Mouse (Mus musculus) embryo, embryonic 10.5 days (tissue): Measurements from ENCODE around the gene Rars2.
A peak's percentile ranks its signal among the peaks of the same experiment; 100 is the strongest.
"Not testable (repeated sequence)": the region's sequence is repeated elsewhere in the genome, so short reads cannot be mapped to it uniquely, and the experiment has no call there.

Experiments used
- DNase-seq: peaks from one replicate; pipeline ENCODE4 v3.0.0-alpha.2; 2015; ENCODE audit warnings: low spot score

The Rars2 gene

GRCm38 (mm10) chr4:34614630-34615094 lies at the start of gene Rars2, which contains the start of gene Orc3:
Gene Rars2, plus strand, starts transcription at chr4:34614957.
Gene Orc3, minus strand, starts transcription at chr4:34614944.
- DNase-seq: peak; percentile 91

- DNase-seq: no peak
Measured at GRCm38 (mm10) chr4:34566226-34566625, 48.5 kb upstream of the Rars2 start.

DNA sequence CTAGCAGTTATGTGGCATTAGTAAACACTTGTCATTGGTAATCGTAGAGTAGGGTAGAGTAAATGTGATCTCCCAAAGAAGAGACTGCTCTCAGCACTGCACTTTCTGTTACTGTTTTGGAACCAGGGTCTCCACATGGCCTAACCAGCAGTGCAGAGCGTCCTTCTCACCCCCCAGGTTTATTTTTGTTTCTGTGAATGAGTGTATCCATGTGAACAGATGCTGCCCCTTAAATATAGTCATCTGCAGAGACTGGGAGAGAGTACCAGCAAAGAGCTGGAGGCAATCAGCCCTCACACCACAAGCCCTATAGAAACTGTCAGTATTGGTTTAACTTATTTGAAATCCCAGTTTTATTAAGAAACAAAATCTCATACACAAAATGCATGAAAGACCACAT lies 41.9 kb upstream of the Rars2 start:
- DNase-seq: no peak

GRCm38 (mm10) chr4:34577028-34577427 lies 37.7 kb upstream of the Rars2 start:
- no peak for DNase-seq

DNA sequence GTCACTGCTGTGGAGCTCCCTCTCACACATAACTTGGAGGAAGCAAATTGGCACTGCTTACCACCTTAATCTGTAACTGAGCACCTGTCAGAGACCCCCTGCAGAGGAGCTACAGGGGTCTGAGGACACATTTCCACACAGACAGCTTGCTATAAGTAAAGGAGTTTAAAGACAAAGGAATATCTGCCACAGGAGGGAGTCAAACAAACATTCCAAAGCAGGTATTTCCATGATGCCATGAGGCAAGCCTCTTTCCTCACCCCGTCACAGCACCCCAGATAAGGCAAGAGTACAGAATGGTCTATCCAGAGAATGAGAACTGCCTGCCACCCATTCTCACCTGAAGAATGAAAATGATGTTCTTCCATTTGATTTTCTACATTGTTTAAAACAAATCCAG lies 35.5 kb upstream of the Rars2 start:
- DNase-seq: no peak

- not testable (repeated sequence) for DNase-seq
Measured at GRCm38 (mm10) chr4:34581489-34581888, 33.3 kb upstream of the Rars2 start.

DNA sequence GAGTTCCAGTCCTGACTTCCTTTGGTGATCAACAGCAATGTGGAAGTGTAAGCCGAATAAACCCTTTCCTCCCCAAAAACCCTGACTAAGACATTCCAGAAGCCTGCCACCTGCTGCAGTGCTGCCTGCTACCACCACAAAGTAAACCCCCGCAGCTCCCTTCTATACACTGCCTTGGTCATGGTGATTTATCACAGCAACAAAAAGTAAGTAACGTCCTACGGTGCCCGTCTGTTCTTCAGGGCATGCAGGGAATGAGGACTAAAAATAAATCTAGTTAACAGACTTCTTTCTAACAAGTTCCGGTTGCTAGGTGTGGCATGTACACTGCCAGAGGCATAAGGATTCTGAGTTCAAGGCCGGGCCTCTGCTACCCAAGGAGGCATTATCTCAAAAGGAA lies 32.8 kb upstream of the Rars2 start:
- DNase-seq: no peak

- no peak for DNase-seq
Measured at GRCm38 (mm10) chr4:34582476-34582875, 32.3 kb upstream of the Rars2 start.

GRCm38 (mm10) chr4:34583427-34583826 lies 31.3 kb upstream of the Rars2 start:
- DNase-seq: no peak

GRCm38 (mm10) chr4:34584871-34585607 lies 29.7 kb upstream of the Rars2 start:
- DNase-seq: no peak

DNA sequence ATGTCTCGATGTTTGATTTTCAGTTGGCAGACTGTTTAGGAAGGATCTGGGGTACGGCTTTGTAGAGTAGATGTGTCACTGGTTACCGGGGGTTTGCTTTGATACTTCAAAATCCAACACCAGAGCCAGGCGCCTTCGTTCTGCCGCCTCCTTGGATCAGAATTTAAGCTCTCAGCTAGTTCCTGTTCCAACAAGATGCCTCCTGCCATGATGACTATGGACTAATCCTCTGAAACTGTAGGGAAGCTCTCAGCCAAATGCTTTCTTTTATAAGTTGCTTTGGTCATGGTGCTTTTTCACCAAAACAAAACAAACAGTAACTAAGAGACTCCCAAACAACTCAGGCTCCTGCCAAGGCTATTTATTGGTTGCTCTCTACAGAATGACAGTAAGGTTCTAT lies 11.6 kb upstream of the Rars2 start:
- no peak for DNase-seq

GRCm38 (mm10) chr4:34606658-34607057 lies 8.1 kb upstream of the Rars2 start:
- no peak for DNase-seq

DNA sequence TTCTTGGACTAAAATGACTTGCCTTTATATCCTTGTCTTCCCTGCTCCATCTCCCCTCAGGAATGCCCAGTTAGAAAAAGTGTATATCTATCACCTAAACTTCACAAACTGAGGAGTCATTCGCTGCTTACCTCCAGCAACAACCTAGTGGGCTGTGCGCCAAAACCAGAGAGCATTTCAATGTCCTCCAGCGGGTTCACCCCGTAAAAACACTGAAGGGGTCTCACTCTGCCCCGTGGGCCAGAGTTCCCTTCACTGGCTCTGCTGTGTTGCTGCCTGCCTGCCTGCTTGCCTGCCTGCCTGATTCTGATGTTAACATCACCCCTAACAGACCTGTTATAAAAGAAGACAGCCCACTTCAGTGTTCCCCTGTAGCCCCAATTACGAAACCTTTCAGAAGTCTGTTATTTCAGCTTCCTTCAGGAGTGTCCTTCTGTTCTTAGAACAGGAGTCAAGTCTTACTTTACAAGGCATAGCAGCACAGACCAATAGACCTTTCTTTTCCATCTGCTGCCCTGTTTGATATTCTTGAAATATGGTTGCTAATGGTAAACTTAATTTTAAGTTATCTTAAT lies 1.1 kb upstream of the Rars2 start:
- peak; percentile 5 for DNase-seq

GRCm38 (mm10) chr4:34615303-34615702 lies 546 bp downstream of the Rars2 start:
- no peak for DNase-seq

DNA sequence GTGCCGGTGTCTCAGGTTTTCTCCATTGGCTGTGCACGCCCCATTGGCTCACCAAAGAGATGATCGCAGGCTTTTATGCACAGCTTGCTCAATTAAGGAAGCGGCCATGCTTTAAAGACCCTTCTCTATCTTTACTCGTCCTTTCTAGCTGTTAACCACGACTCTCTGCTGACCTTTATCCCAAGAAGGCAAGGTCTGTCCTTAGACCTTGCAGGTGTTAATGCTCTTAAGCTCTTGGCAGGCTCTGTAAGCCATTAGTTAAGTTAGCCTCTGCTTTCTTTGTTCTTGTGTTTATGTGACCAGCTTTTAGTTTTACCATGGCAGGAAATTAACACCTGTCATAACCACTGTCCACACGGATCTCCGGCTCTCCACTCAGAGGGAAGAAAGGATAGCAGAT lies 1.4 kb downstream of the Rars2 start:
- DNase-seq: no peak

DNA sequence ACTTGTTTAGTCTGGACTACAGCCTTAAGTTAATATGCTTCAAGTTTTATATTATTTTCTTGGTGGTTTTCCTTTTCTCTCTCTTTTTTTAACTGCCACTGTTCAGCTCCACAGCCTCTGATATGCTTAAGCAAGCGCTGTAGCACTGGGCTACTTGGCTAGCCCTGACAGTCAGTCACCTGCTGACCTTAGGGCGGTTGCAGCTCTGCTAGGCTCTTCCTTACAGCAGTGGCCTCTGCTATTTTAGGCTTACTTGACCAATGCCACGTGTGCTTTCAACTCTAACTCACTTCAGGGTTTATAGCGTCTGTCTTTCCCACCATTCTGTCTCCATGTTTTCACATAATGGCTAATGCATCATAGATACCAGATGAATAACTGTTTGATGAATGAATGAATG lies 10.8 kb downstream of the Rars2 start:
- DNase-seq: no peak

DNA sequence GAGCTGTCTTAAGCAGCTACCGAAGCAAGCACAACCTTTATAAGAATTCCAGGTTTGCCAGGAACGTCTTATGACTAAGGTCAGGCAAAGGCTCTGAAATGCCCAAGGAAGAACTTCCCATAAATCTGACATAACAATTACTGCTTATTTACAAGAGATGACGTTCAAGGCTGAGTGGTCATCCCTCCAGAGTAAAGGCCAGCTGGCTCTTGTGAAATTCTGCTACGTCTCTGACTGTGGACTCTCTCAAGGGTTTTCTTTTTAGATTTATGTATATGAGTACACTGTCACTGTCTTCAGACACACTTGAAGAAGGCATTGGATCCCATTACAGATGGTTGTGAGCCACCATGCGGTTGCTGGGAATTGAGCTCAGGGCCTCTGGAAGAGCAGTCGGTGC lies 11.6 kb downstream of the Rars2 start:
- no peak for DNase-seq

- DNase-seq: no peak
Measured at GRCm38 (mm10) chr4:34629956-34630355, 15.2 kb downstream of the Rars2 start.

- no peak for DNase-seq
Measured at GRCm38 (mm10) chr4:34634129-34634528, 19.4 kb downstream of the Rars2 start.

DNA sequence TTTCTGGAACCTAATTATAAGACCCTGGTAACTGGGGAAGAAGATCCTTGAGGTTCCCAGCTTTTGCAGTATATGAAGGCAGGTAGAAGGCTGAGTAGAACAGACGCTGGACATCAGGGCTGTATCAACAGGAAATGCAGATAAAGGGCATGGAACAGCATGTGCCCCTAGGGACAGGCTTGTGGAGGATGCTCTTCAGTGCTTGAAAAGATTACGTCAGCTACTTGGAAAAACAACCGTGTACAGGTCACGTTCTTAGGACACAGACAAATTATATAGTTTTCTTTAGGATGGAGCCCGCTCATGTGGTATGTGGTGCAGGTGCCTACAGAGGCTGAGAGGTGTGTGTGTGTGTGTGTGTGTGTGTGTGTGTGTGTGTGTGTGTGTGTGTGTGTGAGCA lies 21.3 kb downstream of the Rars2 start:
- no peak for DNase-seq

- no peak for DNase-seq
Measured at GRCm38 (mm10) chr4:34637386-34637785, 22.6 kb downstream of the Rars2 start.

- no peak for DNase-seq
Measured at GRCm38 (mm10) chr4:34637851-34638250, 23.1 kb downstream of the Rars2 start.

DNA sequence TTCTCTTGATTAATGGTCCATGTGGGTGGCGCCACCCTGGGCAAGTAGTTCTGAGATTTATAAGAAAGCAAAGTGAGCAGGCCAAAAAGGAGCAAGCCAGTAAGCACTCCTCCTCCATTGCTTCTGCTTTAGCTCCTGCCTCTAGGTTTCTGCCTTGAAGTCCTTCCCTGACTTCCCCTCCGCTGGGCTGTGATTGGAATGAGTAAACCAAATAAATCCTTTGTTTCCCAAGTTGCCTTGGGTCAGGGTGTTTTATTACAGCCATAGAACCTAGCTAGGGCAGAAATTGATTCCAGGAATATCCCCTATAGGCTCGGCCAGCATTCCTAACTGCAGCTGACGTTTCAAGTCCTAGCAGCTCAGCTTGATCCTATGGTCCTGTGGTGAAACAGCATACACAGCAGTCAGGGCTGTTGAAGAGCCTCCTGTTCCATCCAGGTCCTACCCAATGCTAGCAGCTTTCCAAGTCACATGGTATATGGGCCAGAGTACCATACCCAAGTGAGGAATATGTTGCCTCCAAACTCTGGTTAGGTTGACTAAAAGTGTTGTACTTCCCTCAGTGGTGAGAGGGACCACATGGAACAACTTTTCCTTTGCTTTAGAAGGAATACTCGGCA lies 25.1 kb downstream of the Rars2 start:
- no peak for DNase-seq
